Mouse (Mus musculus) thymus, postnatal 10 days (tissue): ENCODE results near the gene Rassf1.

Source experiments
- DNase-seq, 2 experiments: peaks; one replicate each; pipeline ENCODE4 v3.0.0; 2021; ENCODE audit warnings: low spot score in 2 of 2

Gene Rassf1

DNA sequence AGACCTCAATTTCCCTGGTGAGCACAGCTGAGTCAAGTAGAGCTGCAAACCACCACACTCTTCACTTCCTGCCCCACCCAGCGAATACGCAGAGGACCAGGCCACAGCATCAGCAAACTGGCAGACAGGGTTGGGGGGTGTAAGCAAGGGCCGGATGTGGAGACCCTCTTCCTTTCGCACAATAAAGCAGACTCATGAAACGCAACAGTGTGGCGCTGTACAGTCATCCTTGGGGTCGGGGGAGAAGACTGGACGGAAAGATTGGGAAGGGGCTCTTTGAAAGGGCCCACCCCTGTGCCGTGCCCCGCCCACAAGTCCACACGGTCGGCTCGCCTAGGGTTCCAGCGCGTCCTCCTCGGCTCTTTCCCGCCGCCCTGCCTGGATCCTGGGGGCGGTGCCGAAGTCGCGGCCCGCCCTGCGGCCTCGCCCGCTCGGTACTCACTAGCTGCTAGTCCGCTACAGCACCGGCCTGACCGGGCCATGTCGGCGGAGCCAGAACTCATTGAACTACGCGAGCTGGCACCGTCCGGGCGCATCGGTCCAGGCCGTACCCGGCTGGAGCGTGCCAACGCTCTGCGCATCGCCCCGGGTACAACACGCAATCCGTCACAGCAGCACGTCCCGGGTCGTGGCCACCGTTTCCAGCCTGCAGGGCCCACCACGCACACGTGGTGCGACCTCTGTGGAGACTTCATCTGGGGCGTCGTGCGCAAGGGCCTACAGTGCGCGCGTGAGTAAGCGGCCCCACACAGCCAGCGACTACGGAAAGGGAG is at the start of gene Rassf1:
Rassf1 (plus strand) TSS at position 439 of the 773 bp plus-strand sequence.
- peak; percentile 72 to 77 for DNase-seq

DNA sequence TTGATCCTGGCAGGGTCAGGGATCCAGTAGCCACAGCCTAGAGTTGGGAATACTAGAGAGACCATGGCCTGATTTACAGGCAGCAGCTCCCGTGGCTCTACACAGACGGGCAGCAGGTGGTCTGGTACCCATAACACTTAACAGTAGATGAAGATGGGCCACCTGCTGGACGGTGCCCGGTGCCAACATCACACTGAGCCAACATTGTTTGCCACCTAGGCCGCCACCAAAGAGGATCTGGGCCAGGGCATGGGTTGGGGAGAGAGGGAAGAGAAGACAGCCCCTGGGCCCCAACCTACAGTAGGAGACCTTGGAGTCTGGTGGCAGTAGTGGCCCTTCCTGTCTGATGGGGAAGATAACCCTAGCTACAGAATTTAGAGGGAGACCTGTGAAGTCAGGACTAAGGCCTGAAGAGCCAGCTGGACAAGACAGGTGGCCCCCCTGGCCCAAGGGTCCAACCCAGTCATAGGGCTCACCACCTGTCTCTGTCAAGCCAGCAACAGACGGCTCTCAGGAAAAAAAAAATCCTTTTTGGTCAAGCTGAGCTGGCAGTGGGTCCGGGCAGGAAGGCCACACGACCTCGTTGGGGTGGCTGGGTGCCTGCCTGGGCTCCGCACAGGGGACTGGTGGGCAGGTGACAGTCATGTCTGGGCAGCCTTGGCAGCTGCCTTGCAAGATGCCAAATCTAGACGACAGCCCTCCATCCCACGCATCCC is 49.1 kb upstream of the Rassf1 start:
- no peak for DNase-seq

DNA sequence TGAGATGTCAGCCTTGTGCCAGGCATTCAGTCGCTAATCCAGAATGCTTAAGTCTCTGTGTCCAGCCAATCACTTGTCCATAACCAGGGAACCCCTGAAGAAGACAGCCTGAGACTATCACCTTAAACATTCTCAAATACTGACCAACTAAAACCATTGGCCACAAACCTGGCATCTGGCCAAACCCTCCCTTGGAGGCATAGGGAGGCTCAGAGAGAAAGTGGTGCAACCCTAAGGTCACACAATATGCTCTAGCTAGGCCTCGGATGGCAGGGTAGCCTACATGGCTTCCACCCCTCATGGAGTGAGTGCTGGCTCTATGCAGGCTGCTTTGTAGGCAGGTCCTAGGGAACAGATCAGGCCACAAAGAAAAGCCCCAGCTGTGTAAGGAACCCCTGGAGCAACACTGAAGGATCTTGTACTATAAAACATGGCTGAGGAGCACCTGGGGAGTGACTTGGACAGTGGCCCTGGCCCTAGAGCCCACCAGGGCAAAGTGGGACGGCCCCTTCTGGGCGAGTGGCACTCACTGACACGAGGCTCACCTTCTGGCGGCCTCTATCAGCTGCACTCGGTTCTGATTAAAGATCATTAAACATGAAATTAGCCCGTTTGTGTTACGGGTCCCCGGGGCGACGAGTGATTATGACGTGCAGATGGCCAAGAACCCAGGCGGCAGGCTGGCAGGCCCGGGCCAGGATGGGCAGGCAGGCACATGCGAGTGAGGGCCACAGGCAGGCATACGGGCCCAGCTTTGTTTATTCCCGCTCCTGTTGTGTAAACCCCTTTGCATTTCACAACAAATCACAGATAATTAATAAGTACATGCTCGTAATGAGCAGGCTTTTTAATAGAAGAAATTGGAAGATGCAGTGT is 46.5 kb upstream of the Rassf1 start:
- no peak for DNase-seq

DNA sequence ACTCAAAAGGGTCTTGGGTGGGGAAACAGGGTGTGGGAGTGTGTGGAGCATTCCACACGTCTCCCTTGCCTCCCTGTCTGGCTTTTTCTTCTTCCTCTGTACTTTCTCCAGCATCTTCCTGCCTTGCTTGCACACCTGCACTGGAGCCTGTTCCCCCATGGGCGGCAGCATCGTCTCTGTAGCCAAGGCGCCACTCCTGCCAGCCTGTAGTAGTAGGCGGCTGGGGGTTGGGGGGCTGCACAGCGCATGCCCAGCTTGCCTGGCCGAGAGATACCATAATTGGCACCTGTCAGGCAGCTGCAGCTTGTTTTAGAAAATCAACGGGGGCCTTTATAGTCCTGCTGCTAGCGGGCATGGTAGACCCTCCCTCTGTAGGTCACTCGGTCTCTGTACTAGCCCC is 43.1 kb upstream of the Rassf1 start:
- DNase-seq: peak in 1 of 2 experiments; percentile 22

DNA sequence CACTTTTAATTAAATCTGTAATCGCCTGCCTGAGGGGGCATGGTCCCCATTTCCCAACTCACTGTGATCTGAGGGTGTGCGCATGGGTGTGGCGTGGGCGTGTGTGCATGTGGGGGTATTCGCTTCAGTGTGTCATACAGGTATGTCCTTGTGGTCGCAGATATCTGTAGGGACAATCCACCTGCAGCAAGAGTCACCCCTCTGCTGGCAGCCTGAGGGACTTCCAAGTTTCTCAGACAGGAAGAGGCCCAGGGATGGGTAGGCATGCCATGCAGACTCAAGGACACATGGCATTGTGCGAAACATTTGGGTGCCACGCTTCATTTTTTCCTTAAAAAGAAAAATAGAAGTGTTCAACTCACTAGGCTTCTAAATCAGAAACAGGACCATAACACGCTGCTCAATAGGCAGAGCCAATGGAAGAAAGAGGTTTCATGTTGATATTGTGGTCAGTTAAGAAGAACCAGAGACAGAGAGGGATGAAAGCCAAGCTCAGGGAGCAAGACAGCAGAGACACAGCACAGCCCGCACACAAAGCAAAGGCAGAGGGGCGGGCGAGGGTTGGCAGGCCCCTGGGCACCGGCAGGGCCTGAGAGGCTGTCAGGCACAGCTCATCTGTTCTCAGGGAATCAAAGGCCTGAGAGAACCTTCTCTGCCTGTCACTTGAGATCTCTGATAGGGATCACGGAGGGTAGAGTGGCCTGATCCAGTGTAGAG is 40.8 kb upstream of the Rassf1 start:
- DNase-seq: no peak

DNA sequence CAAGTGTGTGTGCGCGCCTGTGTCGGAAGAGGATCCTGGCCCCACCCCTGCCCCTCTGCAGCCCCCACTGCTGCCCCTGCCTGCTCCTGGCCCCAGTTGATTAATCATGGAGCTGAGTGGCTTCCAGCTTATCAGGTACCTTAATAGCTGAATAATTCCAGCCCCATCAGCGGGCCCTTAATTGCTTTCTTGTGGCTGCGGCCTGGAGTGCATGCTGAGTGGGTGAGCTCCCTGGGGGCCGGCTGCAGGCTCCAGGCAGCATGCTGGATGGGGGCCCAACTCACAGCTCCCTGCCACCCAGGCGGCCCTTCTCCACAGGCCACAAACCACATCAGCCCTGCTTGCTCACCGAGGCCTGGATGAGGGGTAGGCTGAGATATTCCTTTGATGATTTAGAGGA is 39.9 kb upstream of the Rassf1 start:
- no peak for DNase-seq

DNA sequence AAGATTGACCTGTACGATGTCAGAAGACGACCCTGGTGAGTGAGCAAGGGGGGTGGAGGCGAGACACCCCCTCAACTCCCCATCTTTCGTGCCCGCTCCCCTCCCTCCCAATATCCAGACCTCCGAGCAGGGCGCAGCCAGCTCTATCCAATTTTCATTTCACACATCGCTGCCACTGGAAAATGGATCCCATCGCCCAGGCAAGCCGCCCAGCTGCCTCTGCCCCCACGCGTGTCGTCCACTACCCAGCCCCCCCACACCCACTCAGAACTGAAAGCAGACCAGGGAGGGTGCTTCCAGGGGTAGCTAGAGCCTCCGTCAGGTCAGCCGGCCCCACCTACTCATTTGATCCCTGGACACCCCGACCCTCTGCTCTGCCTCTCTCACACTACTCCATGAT is 39.0 kb upstream of the Rassf1 start:
- no peak for DNase-seq

DNA sequence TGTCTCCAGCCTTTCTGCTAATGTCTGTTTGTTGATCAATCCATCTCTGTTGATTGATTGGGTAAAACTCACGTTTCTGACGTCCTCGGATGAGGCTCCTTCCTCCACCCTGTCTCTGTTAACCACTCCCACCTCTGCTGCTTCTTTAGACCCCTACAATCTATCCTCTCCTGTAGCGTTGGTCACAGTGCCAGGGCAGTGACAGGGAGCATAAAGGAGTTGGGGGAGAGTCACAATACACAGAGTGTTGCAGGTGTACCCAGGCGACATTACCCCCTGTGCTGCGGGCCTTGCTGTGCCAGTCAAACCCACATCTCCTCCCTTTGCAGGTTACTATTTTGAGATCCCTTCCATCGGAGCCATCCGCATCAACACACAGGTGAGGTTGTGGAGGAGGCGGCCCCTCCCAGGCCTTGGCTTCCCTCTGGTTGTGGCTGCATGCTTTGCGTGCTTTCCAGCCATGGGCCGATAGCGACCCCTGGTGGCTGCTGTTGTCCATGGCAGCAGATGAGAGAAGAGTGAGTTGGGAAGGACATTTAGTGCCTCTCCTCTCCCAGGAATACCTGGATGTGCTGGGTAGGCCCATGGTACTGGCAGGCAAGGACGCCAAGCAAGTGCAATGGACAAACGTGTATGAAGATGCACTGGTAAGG is 36.9 kb upstream of the Rassf1 start:
- peak; percentile 58 to 89 for DNase-seq

DNA sequence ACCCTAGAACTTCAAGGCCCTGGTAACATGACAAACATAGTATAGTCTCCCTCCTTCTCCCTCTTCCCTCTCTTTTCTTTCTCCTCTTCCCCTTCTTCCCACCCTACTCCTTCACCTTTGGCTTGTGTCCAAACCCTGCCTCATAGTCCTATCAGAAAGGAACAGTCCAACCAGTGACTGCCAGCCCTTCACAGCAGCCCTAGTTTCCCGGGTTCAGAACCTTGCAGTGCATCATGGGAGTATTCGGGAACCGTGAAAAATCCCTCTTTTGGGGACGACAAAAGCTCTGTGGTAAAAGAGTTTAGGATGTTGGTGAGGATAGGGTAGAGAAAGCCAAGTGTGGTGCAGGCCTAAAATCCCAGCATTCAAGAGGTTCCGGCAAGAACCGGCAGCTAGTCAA is 31.0 kb upstream of the Rassf1 start:
- no peak for DNase-seq

DNA sequence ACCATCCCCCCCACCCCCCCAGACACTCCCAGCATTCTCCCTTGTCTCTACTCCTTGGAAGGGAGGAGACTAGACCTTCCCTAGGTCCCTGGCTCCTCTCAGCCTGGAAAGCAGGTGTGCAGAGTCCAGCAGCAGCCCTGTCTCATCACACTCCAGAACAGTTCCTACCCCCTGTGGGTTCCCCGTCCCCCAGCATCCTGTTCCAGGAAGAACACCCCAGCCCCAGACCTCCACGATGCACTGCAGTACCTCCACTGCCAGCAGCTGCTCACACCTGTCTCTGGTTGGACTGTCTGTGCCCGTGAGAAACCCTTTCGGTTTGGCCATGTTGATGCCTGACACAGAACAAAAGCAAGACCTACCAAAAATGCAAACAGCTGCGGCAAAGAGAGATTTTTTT is 30.2 kb upstream of the Rassf1 start:
- peak; percentile 60 for DNase-seq

DNA sequence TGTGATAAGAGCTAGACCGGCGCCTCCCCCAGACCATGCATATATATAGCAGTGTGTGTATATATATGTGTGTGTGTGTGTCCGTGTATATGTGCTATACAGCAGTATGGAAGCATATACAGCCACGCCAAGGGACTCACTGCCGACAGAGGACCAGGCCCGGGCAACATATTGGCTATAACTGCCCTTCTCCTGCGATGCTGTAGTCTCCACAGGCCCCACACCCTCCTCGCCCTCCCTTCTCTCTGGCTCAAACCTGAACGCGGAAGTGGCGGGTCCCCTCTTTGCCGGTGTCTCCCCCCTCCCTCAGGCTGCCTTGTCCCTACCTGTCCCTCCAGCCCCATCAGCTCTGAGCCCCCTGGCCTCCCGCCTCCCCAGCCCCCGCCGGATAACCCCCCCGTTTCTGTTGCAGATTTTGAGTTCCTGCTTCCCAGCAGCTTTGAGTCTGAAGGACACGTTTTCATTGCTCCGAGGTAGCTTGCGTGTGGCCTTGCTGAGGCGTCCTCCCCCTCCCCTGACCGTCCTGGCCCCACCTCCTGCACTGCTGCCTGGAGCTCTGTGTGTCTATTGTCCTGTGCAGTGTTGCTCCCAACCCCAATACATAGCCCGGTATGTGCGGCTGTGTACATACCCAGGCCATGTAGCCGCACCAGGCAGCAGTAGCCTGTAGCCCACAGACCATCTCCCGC is 29.5 kb upstream of the Rassf1 start:
- DNase-seq: peak in 1 of 2 experiments; percentile 54

DNA sequence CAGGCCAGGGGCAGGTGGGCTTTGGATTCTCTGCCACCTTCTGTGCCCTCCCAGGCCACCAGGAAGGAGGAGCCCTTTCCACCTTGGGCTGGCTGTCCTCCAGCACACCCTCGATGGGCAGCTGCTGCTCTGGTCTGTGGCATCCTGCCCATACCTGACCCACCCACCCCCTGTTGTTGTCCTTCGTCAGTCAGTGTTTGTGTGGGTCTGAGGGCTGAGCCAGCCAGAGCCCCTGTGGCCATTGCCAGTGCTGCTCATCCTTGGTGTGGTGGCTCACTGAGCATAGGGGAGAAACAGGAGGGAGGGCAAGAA is 29.0 kb upstream of the Rassf1 start:
- DNase-seq: no peak

DNA sequence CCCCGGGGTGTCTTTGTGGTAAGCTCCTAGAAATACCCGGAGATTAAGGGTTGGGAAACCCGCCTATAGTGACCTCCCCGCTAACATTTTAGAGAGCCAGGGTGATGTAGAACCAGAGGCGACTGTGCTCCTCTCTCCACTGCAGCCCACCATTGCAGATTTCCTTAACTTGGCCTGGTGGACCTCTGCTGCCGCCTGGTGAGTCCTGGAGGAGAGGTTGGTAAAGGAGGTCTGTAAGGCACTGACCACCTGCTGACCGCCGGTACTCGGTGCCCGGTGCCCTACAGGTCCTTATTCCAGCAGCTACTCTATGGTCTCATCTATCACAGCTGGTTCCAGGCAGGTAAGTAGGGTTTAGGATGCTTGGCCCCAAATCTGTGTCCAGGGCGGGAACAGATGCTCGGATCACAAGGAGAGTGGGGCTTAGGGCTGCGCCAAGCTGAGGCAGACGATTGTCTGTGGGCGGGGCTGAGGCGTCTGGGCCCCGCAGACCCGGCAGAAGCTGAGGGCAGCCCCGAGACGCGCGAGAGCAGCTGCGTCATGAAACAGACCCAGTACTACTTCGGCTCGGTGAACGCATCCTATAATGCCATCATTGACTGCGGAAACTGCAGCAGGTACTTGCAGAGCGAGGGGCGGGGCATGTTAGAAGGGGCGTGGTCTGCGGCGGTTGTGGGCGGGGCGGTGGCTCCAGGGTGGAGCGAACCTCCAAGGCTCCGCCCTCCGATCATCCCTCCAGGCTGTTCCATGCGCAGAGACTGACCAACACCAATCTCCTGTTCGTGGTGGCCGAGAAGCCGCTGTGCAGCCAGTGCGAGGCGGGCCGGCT is 24.9 kb upstream of the Rassf1 start:
- peak; percentile 77 to 84 for DNase-seq

DNA sequence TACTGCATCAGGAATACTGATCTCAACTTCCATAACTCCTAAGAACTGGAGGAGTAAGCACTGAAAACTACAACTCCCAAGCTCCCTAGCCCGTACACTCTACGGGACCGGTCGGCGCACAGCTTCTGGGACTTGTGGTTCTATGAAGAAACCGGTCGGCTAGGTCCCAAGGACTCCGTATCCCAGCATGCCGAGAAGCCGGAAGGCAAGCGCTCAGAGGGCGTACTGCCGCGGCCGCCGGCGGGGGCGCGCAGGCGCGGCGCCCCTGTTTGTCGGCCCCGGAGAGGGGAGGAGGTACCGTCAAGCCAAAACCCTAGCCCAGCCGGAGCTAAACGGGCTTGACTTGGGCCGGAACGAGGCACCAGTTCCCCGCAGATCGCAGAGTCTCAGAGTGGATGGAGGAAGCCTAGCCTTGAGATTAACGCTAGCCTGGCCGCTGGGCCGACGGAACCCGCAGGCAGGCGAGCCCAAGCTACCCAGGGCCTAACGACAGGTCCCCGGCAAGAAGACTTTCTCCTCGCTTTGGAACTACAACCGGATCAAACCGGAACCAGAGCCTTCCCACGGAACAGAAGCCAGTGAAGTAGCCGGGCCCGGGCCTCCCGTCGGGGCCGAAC is 17.5 kb upstream of the Rassf1 start, which contains the start of gene Tmem115:
Tmem115 (plus strand) TSS at position 155 of the 617 bp plus-strand sequence.
- peak; percentile 88 for DNase-seq

DNA sequence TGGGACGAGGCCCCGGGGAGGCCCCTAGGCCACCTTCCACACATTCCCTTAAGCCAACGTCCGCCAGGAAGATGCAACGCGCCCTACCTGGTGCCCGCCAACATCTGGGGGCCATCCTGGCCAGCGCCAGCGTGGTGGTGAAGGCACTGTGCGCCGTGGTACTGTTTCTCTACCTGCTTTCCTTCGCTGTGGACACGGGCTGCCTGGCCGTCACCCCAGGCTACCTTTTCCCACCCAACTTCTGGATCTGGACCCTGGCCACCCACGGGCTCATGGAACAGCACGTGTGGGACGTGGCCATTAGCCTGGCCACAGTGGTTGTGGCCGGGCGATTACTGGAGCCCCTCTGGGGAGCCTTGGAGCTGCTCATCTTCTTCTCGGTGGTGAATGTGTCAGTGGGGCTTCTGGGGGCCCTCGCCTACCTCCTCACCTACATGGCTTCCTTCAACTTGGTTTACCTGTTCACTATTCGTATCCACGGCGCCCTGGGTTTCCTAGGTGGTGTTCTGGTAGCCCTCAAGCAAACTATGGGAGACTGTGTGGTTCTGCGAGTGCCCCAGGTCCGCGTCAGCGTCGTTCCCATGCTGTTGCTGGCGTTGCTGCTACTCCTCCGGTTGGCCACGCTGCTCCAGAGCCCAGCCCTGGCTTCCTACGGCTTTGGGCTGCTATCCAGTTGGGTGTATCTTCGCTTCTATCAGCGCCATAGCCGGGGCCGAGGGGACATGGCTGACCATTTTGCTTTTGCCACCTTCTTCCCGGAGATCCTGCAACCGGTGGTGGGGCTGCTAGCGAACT is 16.8 kb upstream of the Rassf1 start:
- no peak for DNase-seq

DNA sequence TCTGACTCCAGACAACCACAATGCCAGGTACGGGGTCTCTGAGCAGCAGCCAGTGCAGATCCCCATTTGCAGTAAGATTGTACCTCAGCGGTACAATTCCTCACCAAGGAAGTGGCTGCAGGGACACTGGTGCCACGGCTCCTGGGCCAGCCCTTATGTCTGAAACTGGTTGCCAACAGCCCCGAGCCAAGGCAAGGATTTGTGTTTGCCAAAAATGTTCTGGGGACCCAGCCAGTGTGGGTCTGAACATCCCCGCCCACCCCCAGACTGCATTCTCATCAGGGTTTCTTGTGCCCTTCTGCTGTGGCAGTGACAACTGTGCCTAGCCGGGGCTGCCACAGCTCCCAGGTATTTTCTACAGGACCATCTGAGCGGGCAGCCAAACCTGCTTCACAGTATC is 13.1 kb upstream of the Rassf1 start:
- DNase-seq: no peak

DNA sequence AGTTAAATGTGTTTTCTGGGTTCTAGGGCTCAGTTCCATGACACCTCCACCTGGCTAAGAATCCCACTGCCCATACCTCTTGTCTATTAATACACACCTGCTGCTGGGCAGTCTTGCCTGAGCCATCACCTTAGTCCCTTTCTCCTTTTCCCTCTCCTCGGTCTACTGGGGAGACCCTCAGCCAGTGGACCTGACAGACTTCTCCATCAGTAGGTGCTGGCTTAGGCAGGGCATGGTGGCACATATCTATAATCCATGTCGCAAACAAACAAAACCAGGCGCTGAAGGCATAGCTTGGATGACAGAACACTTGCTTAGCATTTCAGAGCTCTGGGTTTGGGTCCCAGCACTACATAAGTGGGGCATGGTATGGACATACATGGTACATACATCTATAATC is 12.6 kb upstream of the Rassf1 start:
- DNase-seq: no peak

DNA sequence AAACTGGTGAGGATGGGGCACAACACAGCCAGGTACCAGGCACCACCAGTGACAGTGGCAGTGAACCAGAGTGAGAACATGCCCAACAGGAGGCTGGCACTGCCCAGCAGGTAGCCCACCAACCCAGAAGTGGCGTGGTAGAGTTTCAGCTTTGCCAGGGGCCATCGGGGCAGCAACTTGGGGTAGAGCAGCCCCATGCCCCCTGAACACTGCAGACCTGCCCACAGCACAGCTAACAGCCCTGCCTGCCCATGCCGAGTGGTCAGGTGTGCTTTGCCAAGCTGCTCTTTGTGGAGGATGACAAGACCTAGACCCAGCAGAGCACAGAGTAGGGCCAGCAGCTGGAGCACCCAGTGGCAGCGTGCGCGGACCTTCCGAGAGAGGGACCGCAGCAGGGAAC is 11.4 kb upstream of the Rassf1 start:
- DNase-seq: no peak
